8 mouse cellular contexts compared by ENCODE assay signal in the genomic region with DNA sequence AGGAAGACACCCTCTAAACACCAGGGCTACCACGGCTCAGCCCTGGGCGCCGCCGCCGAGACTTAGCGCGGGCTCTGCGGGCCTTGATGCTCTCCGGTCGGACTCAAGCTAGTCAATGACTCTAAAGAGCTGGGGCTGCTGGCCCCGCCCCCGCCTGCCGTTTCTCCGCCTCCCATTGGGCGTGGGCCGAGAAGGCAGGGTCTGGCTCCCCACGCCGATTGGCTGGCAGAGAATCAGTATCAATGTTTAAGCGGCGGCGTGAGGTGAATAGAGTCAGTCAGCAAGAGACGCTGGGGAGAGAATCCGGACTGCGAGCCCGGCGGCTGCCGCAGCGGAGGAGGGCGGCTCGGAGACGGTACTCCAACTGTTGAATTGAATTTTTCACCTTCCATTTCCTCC. TPM values are rescaled to one million over a fixed set of nuclear protein-coding genes. Genes with fewer than 3 reads are reported as not detected.
DNase-seq lines count a peak whose midpoint lies in the region; ATAC-seq and TF ChIP-seq lines count a peak whose summit lies in the region.

Gene Pcdh17 (plus strand): TSS at position 276 of the 399 bp plus-strand sequence.

- no peak for TF ChIP-seq POLR2A in thymus, adult 2 months (IDR thresholded peaks at IDR 0.05; ENCODE audit: control insufficient read depth, extremely low read depth, insufficient read depth, low read length, poor library complexity)

- in situ Hi-C loops in ES-E14 (cut with MboI; ENCODE audit: low sequenced_read_pairs in 2 of 2, unreplicated experiment in 2 of 2): no loop called here

- TF ChIP-seq CTCF in lung, embryonic 14.5 days (IDR thresholded peaks at IDR 0.05; ENCODE audit: low read depth): no peak
- no peak for TF ChIP-seq CTCF in thymus, adult 2 months (IDR thresholded peaks at IDR 0.05; ENCODE audit: borderline replicate concordance, control insufficient read depth, extremely low read depth, insufficient read depth, low read length, poor library complexity)

- H3K36me3 ChIP-seq in ES-E14 (ENCODE audit: control insufficient read depth, insufficient read depth, low read length, poor library complexity, severe bottlenecking): no peaks in the 10 kb centered on the region
- H3K36me3 ChIP-seq in lung, embryonic 14.5 days (ENCODE audit: insufficient read depth): no peaks in the 10 kb centered on the region
- no peaks in the 10 kb centered on the region for H3K36me3 ChIP-seq in thymus, adult 2 months (ENCODE audit: control insufficient read depth, insufficient read depth, low read length)

- peak within 1 kb of the TSS; percentile 89 for H3K4me2 ChIP-seq in lung, embryonic 14.5 days

- peaks cover 0 to 15% of the 10 kb centered on the region in 2 experiments; a peak in 1 of 4 replicates for H3K4me1 ChIP-seq in ES-E14 (ENCODE audit: control insufficient read depth in 2 of 2, insufficient read depth in 2 of 2, low read length in 2 of 2, poor library complexity in 1 of 2)
- H3K4me1 ChIP-seq in lung, embryonic 14.5 days (ENCODE audit: insufficient read depth): no peaks in the 10 kb centered on the region
- peaks cover 9% of the 10 kb centered on the region for H3K4me1 ChIP-seq in thymus, adult 2 months (replicated peaks; ENCODE audit: control insufficient read depth, insufficient read depth, low read length)

- DNase-seq in ES-E14 (ENCODE audit: low read depth, low spot score): peak; percentile 89
- DNase-seq in cerebellum, adult 8-10 months: peak; percentile 76
- peak; percentile 94 for DNase-seq in forelimb bud, embryonic 11.5 days (ENCODE audit: low read depth, low spot score)
- peak; percentile 95 for DNase-seq in heart, postnatal 4 days
- DNase-seq in layer of hippocampus, adult 8-10 months (ENCODE audit: low spot score in 2 of 2): peak; percentile 96 to 98
- peak; percentile 97 for DNase-seq in lung, embryonic 14.5 days
- DNase-seq in thymus, adult 2 months: peak; percentile 30

- WGBS in lung, embryonic 14.5 days: under 1% methylated on average over 31 of the region's 31 CpGs
- WGBS in thymus, adult 2 months: 3% methylated on average over 31 of the region's 31 CpGs

- peak; percentile 93 for ATAC-seq in lung, embryonic 14.5 days (ENCODE audit: insufficient read depth)
- ATAC-seq in neutrophil, adult 5-6 weeks (ENCODE audit: extremely low read depth, insufficient number of reproducible peaks, low FRiP score, poor library complexity, severe bottlenecking): 0 out of 2 replicates have a peak, but pooled peaks have one; percentile 31

- H3K9ac ChIP-seq in ES-E14 (ENCODE audit: insufficient read depth, low read depth, low read length, poor library complexity, severe bottlenecking): peak within 1 kb of the TSS; percentile 8; the same call in 1 of the 2 replicates
- H3K9ac ChIP-seq in lung, embryonic 14.5 days: peak within 1 kb of the TSS; percentile 57

- H3K27me3 ChIP-seq in lung, embryonic 14.5 days (ENCODE audit: insufficient read depth, low read length): peaks cover 19% of the 10 kb centered on the region
- H3K27me3 ChIP-seq in thymus, adult 2 months (ENCODE audit: control insufficient read depth, insufficient read depth, low read length): peaks cover 13% of the 10 kb centered on the region; the same call in 1 of the 2 replicates

- no peak within 1 kb of the TSS for H3K27ac ChIP-seq in ES-E14 (ENCODE audit: insufficient read depth, low read depth, low read length, poor library complexity, severe bottlenecking)
- peak within 1 kb of the TSS; percentile 83 for H3K27ac ChIP-seq in lung, embryonic 14.5 days (ENCODE audit: low read depth)
- H3K27ac ChIP-seq in thymus, adult 2 months (ENCODE audit: control insufficient read depth, insufficient read depth, low read length): no peak within 1 kb of the TSS

- H3K9me3 ChIP-seq in ES-E14 (ENCODE audit: control insufficient read depth, insufficient read depth, low read depth, low read length): no peaks in the 10 kb centered on the region
- H3K9me3 ChIP-seq in lung, embryonic 14.5 days (ENCODE audit: low read depth, low read length): no peaks in the 10 kb centered on the region

- peak within 1 kb of the TSS; percentile 52 to 94 for H3K4me3 ChIP-seq in ES-E14 (ENCODE audit: insufficient read depth in 1 of 2, low read depth in 1 of 2, low read length in 2 of 2, poor library complexity in 1 of 2, severe bottlenecking in 1 of 2)
- peak within 1 kb of the TSS; percentile 57 for H3K4me3 ChIP-seq in lung, embryonic 14.5 days (ENCODE audit: low read depth, low read length)
- peak within 1 kb of the TSS; percentile 35 for H3K4me3 ChIP-seq in thymus, adult 2 months (ENCODE audit: control insufficient read depth, insufficient read depth, low read length)

TF ChIP-seq in ES-E14, 5 proteins besides CTCF, POLR2A, EP300 and RAD21:
- no peak for TF ChIP-seq ZC3H11A (IDR thresholded peaks at IDR 0.05; ENCODE audit: borderline replicate concordance, low read depth, low read length)
- no peak for TF ChIP-seq CHD2 (IDR thresholded peaks at IDR 0.05; ENCODE audit: low read depth, low read length)
- no peak for TF ChIP-seq MAFK (IDR thresholded peaks at IDR 0.05; ENCODE audit: insufficient read depth, low read depth, low read length)
- no peak for TF ChIP-seq ZNF384 (IDR thresholded peaks at IDR 0.05; ENCODE audit: low read depth, low read length)
- TF ChIP-seq HCFC1 (IDR thresholded peaks at IDR 0.05; ENCODE audit: borderline replicate concordance, insufficient read depth, low read length): no peak

RNA-seq across cellular contexts. Expression of gene Pcdh17, which starts in this region (rescaled TPM):
- 0.21 and 0.22 TPM in 2 replicates for total RNA-seq in ES-E14 (2012; rRNA removed)
- 10 to 100 TPM; 20.3 to 21.4 TPM for total RNA-seq in heart, postnatal 4 days (2021)
- 10 to 100 TPM; 37.0 to 43.3 (median 40.7) TPM for total RNA-seq in layer of hippocampus, adult 8-10 months (2022)
- 20.6 and 21.6 TPM in 2 replicates for polyA plus RNA-seq in lung, embryonic 14.5 days (2014; fragmentation: Nextera tagmentation; extraction: Ambion mirVana)
- under 0.01 TPM in 1 of 2 replicates, not detected in the other for total RNA-seq in neutrophil, adult 5-6 weeks (2017)
- 0.63 and 0.70 TPM in 2 replicates for polyA plus RNA-seq in thymus, adult 2 months (2012; rRNA removed)

Comparison
In these comparisons a context has a peak if more than half of its experiments do, and no peak if none do; other contexts are left out.
1. RNA of gene Pcdh17 (total RNA-seq): 37.0 to 43.3 TPM in layer of hippocampus, adult 8-10 months and 20.3 to 21.4 TPM in heart, postnatal 4 days; 0.21 to 0.22 TPM in ES-E14 and under 0.01 TPM in neutrophil, adult 5-6 weeks; every median in the first group is over 10 times any median in the second.
2. RNA of gene Pcdh17 (polyA plus RNA-seq): 20.6 to 21.6 TPM in lung, embryonic 14.5 days; 0.63 to 0.70 TPM in thymus, adult 2 months; every median in the first group is over 10 times any median in the second.
3. Peak in DNase-seq, H3K4me3 ChIP-seq and H3K9ac ChIP-seq in ES-E14; RNA of the gene not detected or under 1 TPM.
4. Peak in ATAC-seq in neutrophil, adult 5-6 weeks; RNA of the gene not detected or under 1 TPM.
5. Peak in DNase-seq and H3K4me3 ChIP-seq in thymus, adult 2 months; RNA of the gene not detected or under 1 TPM.
6. DNase-seq: peak in every context shown above with its lines; median percentile 97 in layer of hippocampus, adult 8-10 months; 97 in lung, embryonic 14.5 days; 95 in heart, postnatal 4 days; 94 in forelimb bud, embryonic 11.5 days; 89 in ES-E14; 76 in cerebellum, adult 8-10 months; 30 in thymus, adult 2 months.
7. Peak in every context shown above with its lines, with median percentiles within 50 percentile points of each other: H3K4me3 ChIP-seq.